Mouse (Mus musculus): ENCODE measurements around the gene Srek1. TPM values are rescaled to one million over a fixed set of nuclear protein-coding genes. Genes with fewer than 3 reads are reported as not detected.

Srek1 gene
- polyA plus RNA-seq, 1 experiment from 2014 or later = 77.9 TPM

DNA sequence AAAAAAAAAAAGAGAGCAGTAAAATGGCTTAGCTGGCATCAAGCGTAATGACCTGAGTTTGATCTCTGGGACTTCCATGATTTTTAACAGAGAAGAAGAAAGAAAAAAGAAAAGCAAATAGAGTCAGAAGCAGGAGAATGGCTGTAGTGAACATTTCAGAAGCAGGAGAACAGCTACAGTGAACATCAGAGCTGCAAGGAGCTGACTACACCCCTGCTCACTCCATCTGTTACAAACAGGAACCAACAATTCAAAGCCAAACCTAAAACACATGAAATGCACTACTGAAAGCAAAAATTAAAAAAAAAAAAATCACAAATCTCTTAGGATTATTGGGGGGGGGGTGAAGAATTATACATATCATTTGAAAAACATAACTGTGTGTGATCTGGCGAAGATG is 28.7 kb downstream of the Srek1 start:
- Histone ChIP-seq H3K9me3 (ENCODE audit: control insufficient read depth, low read length) (no peaks in the 10 kb centered on the region), H3K36me3 (replicated peaks; ENCODE audit: control insufficient read depth, insufficient read depth) (peaks cover 88% of the 10 kb centered on the region), H3K27me3 (ENCODE audit: control insufficient read depth, insufficient read depth, low read length) (no peaks in the 10 kb centered on the region), H3K4me1 (replicated peaks; ENCODE audit: control insufficient read depth, insufficient read depth, low read length) (no peaks in the 10 kb centered on the region), H3K4me2 (replicated peaks) (no peak overlapping the region), H3K4me3 (replicated peaks; ENCODE audit: low read length) (no peak overlapping the region), H3K27ac (no peak overlapping the region), H3K9ac (no peak overlapping the region)
- DNase-seq (ENCODE audit: low spot score) (no peak), ATAC-seq (ENCODE audit: low FRiP score) (no peak)
- 97% methylated on average over 2 of the region's 2 CpGs for WGBS

DNA sequence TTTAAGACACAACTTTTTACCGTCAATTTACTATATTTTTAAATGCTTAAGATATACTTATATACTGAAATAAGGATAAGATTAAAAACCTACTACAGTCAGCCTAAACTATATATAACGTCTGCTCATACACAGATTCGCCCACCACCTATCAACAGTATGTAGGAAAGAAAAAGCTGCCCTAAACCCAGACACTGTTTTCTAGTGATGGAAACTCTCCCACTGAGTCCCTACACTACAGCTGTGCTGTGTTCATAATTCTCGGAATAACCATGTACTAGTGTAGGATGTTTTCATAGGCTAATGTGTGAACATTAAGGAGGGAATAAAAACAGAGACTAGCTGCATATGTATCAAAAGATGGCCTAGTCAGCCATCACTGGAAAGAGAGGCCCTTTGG is 29.2 kb downstream of the Srek1 start:
- H3K9me3 ChIP-seq (ENCODE audit: control insufficient read depth, low read length) = no peaks in the 10 kb centered on the region
- DNase-seq (ENCODE audit: low spot score) (no peak), ATAC-seq (ENCODE audit: low FRiP score) (no peak)
- H3K27ac ChIP-seq = no peak overlapping the region
- no peak overlapping the region for H3K4me3 ChIP-seq (replicated peaks; ENCODE audit: low read length)
- no peak overlapping the region for H3K4me2 ChIP-seq (replicated peaks)
- no peaks in the 10 kb centered on the region for H3K4me1 ChIP-seq (replicated peaks; ENCODE audit: control insufficient read depth, insufficient read depth, low read length)
- peaks cover 86% of the 10 kb centered on the region for H3K36me3 ChIP-seq (replicated peaks; ENCODE audit: control insufficient read depth, insufficient read depth)
- H3K27me3 ChIP-seq (ENCODE audit: control insufficient read depth, insufficient read depth, low read length) = no peaks in the 10 kb centered on the region
- WGBS = 94% methylated on average over 4 of the region's 4 CpGs
- H3K9ac ChIP-seq = no peak overlapping the region

DNA sequence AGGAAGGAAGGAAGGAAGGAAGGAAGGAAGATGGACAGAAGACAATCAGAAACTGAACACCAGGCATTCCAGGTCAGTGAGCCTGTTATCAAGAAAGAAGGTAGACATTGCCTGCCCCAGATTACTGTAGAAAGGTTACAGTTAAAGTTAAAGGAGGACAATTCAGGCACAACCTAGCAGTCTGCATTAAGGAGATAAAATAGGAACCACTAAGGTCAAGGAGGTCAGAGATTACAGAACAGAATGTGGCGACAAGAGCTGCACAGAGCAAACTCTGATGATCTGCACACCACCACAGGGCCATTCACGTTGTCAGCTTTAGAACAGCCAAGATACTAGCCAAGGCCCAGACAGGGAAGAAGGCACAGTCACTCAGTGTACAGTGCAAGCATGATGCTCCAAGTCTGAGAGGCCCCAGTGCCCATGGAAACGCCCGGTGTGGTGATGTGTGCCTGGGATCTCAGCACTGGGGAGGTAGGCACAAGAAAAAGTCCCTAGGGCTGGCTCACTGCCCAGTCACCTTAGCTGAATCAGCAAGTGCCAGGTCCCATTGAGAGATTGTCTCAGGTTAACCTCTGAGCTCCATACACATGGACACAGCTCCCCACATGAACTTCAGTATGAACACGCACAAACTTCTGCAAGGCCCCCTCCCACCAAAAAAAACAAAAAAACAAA is 38.9 kb downstream of the Srek1 start:
- Histone ChIP-seq H3K27ac (no peak overlapping the region), H3K27me3 (ENCODE audit: control insufficient read depth, insufficient read depth, low read length) (no peaks in the 10 kb centered on the region), H3K4me2 (replicated peaks) (no peak overlapping the region), H3K9ac (no peak overlapping the region), H3K36me3 (replicated peaks; ENCODE audit: control insufficient read depth, insufficient read depth) (peaks cover 34% of the 10 kb centered on the region), H3K4me1 (replicated peaks; ENCODE audit: control insufficient read depth, insufficient read depth, low read length) (no peaks in the 10 kb centered on the region), H3K9me3 (ENCODE audit: control insufficient read depth, low read length) (no peaks in the 10 kb centered on the region), H3K4me3 (replicated peaks; ENCODE audit: low read length) (no peak overlapping the region)
- ATAC-seq (ENCODE audit: low FRiP score) (no peak), DNase-seq (ENCODE audit: low spot score) (no peak)
- 91% methylated on average over 5 of the region's 5 CpGs for WGBS

DNA sequence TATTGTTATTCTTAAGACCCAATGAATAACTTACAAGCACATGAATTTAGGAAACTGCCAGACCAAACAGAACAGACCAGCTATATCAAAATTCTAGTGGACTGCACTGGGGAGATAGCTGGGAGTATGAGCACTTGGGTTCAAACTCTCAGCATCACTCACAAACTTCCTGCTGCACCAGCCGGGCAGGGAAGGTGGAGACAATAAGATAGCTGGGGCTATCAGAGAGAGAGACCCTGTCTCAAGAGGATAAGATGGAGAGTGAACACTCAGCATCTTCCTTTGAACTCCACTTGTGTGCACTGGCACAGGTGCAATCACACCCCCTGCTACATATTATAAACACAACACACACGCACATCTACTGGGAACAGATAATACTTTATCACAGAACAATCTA is 47.5 kb downstream of the Srek1 start:
- Histone ChIP-seq H3K27ac (no peak overlapping the region), H3K36me3 (replicated peaks; ENCODE audit: control insufficient read depth, insufficient read depth) (no peaks in the 10 kb centered on the region), H3K9me3 (ENCODE audit: control insufficient read depth, low read length) (no peaks in the 10 kb centered on the region), H3K27me3 (ENCODE audit: control insufficient read depth, insufficient read depth, low read length) (no peaks in the 10 kb centered on the region), H3K4me2 (replicated peaks) (no peak overlapping the region), H3K9ac (no peak overlapping the region), H3K4me1 (replicated peaks; ENCODE audit: control insufficient read depth, insufficient read depth, low read length) (no peaks in the 10 kb centered on the region), H3K4me3 (replicated peaks; ENCODE audit: low read length) (no peak overlapping the region)
- WGBS = 86% methylated on average over 2 of the region's 2 CpGs
- no peak for ATAC-seq (ENCODE audit: low FRiP score)
- DNase-seq (ENCODE audit: low spot score) = no peak

DNA sequence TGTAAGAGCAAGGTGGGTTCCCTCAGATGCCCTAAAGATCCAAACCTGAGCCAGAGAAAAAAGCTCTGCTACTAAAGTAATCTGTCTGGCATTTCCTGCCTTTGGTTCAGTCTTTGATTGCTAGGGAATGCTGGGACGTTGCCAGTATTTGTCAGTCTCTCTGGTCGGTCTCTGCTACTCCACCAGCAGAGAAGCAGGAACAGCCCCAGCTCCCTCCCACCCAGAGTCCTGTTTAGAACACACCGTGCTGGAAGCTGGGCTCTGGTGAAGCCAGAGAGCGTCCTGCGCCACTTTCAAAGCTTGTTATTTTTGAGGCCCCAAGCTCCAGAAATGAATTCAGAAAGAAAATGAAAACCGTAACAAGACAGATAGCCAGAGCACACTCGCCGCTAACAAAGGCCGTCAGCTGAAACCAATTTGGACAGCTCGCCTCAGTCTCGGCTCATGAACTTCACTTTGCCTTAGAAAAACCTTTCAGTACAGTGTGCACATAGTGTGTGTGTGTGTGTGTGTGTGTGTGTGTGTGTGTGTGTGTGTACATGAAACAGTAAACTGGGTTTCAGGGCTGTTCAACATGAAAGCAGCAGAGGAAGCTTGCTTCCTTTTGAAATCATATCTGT is 62.9 kb downstream of the Srek1 start:
- ATAC-seq (ENCODE audit: low FRiP score) (no peak), DNase-seq (ENCODE audit: low spot score) (peak; percentile 27)
- Histone ChIP-seq H3K4me2 (replicated peaks) (no peak overlapping the region), H3K27ac (peak overlapping the region; percentile 20; the same call in 1 of the 2 replicates), H3K4me1 (replicated peaks; ENCODE audit: control insufficient read depth, insufficient read depth, low read length) (no peaks in the 10 kb centered on the region), H3K27me3 (ENCODE audit: control insufficient read depth, insufficient read depth, low read length) (no peaks in the 10 kb centered on the region), H3K9me3 (ENCODE audit: control insufficient read depth, low read length) (no peaks in the 10 kb centered on the region), H3K9ac (no peak overlapping the region), H3K4me3 (replicated peaks; ENCODE audit: low read length) (no peak overlapping the region), H3K36me3 (replicated peaks; ENCODE audit: control insufficient read depth, insufficient read depth) (no peaks in the 10 kb centered on the region)
- WGBS = 61% methylated on average over 11 of the region's 11 CpGs

DNA sequence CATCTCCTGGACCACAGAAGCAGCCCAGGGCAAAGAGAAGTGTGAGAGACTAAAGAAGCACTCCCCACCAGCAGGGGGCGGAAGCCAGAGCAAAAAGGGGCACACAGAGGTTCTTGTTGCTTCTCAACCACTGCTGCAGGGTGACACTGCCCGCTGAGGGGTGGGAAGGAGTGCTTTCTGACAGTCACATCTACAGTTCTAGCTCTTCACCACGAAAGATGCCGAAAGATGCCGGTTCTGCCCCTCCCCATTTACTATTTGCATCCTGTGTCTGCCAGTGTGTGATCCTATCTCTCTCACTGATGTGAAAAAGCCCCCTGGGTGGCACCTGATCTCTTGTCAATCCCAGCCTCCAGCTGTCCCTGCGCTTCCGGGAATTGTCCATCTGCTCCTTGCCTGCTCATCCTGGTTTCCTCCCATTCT is 64.0 kb downstream of the Srek1 start:
- H3K4me3 ChIP-seq (replicated peaks; ENCODE audit: low read length) = no peak overlapping the region
- no peak for ATAC-seq (ENCODE audit: low FRiP score)
- no peak overlapping the region for H3K9ac ChIP-seq
- no peak for DNase-seq (ENCODE audit: low spot score)
- H3K27ac ChIP-seq = no peak overlapping the region
- no peaks in the 10 kb centered on the region for H3K4me1 ChIP-seq (replicated peaks; ENCODE audit: control insufficient read depth, insufficient read depth, low read length)
- 49% methylated on average over 7 of the region's 7 CpGs for WGBS
- H3K36me3 ChIP-seq (replicated peaks; ENCODE audit: control insufficient read depth, insufficient read depth) = no peaks in the 10 kb centered on the region
- no peaks in the 10 kb centered on the region for H3K9me3 ChIP-seq (ENCODE audit: control insufficient read depth, low read length)
- no peaks in the 10 kb centered on the region for H3K27me3 ChIP-seq (ENCODE audit: control insufficient read depth, insufficient read depth, low read length)
- no peak overlapping the region for H3K4me2 ChIP-seq (replicated peaks)

DNA sequence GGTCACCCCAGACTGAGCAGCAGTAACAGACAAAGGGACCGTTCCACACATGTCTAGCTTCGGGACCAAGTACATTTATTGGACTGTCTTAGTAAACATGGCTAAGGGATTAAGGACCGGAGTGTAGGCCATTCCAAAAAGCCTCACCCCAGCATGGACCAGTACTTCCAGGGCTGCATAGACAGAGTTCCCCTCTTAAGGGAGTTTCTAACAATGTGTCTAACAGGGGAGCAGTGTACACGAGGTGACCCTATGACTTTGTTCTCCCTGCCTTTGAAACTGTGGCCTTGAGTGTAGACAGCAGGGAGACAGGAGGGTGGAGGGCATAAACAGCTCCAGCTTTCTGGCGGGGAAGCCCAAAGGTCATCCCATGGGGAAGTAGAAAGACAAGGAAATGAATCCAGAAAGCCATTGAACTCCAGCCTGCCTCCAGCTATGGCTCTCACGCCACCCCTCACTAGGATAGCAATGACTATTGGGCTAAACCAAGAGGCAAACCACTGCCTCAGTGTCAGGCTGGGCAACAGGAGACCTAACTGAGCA is 68.9 kb downstream of the Srek1 start:
- H3K36me3 ChIP-seq (replicated peaks; ENCODE audit: control insufficient read depth, insufficient read depth) = no peaks in the 10 kb centered on the region
- H3K27me3 ChIP-seq (ENCODE audit: control insufficient read depth, insufficient read depth, low read length) = no peaks in the 10 kb centered on the region
- H3K9ac ChIP-seq = no peak overlapping the region
- no peak overlapping the region for H3K4me3 ChIP-seq (replicated peaks; ENCODE audit: low read length)
- DNase-seq (ENCODE audit: low spot score) (no peak), ATAC-seq (ENCODE audit: low FRiP score) (no peak)
- no peak overlapping the region for H3K27ac ChIP-seq
- no peak overlapping the region for H3K4me2 ChIP-seq (replicated peaks)
- 73% methylated on average over 6 of the region's 6 CpGs for WGBS
- no peaks in the 10 kb centered on the region for H3K4me1 ChIP-seq (replicated peaks; ENCODE audit: control insufficient read depth, insufficient read depth, low read length)
- no peaks in the 10 kb centered on the region for H3K9me3 ChIP-seq (ENCODE audit: control insufficient read depth, low read length)

DNA sequence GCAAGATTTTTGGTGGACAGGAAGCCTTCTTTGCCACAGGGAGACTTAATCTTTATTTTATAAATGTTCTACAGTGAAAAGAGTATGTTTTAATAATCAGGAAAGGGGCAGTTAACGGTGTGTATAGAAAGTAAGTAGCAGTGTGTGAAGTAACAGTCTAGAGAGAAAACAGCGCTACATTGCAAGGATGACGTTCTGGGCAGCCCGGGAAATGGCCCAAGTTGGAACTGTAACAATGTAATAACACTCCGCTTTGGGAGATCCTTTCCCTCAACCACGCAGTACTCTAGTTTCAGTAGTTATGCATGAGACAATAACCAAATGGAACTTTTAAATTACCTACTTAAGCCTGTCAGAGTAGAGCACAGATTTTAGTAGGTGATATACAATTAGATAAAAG is 70.6 kb downstream of the Srek1 start:
- Histone ChIP-seq H3K36me3 (replicated peaks; ENCODE audit: control insufficient read depth, insufficient read depth) (no peaks in the 10 kb centered on the region), H3K9me3 (ENCODE audit: control insufficient read depth, low read length) (no peaks in the 10 kb centered on the region), H3K4me3 (replicated peaks; ENCODE audit: low read length) (no peak overlapping the region), H3K4me2 (replicated peaks) (no peak overlapping the region), H3K4me1 (replicated peaks; ENCODE audit: control insufficient read depth, insufficient read depth, low read length) (no peaks in the 10 kb centered on the region), H3K9ac (no peak overlapping the region), H3K27me3 (ENCODE audit: control insufficient read depth, insufficient read depth, low read length) (no peaks in the 10 kb centered on the region), H3K27ac (no peak overlapping the region)
- WGBS = 72% methylated on average over 6 of the region's 6 CpGs
- ATAC-seq (ENCODE audit: low FRiP score) = no peak
- DNase-seq (ENCODE audit: low spot score) = no peak

DNA sequence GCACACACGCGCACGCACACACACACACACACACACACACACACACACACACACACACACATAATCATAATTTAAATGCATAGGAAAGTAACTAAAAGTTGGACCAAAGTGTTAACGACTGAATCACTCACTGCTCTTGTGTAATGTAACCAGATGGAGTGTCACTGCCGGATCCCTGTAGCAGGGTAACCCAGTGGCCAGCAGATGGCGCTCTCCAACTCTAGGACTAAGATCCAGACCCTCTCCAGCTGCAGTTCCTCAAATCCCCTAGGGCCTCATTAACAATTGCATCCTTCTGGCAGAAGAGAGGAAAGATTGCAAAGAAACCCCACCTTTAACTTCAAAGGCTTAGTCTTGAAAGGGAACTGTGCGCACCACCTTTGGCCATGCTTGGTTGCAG is 71.0 kb downstream of the Srek1 start:
- DNase-seq (ENCODE audit: low spot score) (peak; percentile 84), ATAC-seq (ENCODE audit: low FRiP score) (peak; percentile 88)
- no peak overlapping the region for H3K4me3 ChIP-seq (replicated peaks; ENCODE audit: low read length)
- H3K9ac ChIP-seq = no peak overlapping the region
- no peaks in the 10 kb centered on the region for H3K4me1 ChIP-seq (replicated peaks; ENCODE audit: control insufficient read depth, insufficient read depth, low read length)
- 40% methylated on average over 7 of the region's 7 CpGs for whole genome bisulfite sequencing
- H3K4me2 ChIP-seq (replicated peaks) = no peak overlapping the region
- H3K27ac ChIP-seq = no peak overlapping the region
- no peaks in the 10 kb centered on the region for H3K27me3 ChIP-seq (ENCODE audit: control insufficient read depth, insufficient read depth, low read length)
- H3K9me3 ChIP-seq (ENCODE audit: control insufficient read depth, low read length) = no peaks in the 10 kb centered on the region
- H3K36me3 ChIP-seq (replicated peaks; ENCODE audit: control insufficient read depth, insufficient read depth) = no peaks in the 10 kb centered on the region
